Mouse (Mus musculus) midbrain, embryonic 10.5 days (tissue): Measurements from ENCODE around the gene Alg14. TPM values are rescaled to one million over a fixed set of nuclear protein-coding genes. Genes with fewer than 3 reads are reported as not detected.

ENCODE experiments used
- DNase-seq: peaks from one replicate; pipeline ENCODE4 v3.0.0-alpha.2; 2017; ENCODE audit warnings: low spot score
- H3K27ac ChIP-seq: fragments of 300-500 bp; sonication (generic); replicated peaks from 2 replicates; pipeline ENCODE4 v1.5.1; 2016; ENCODE audit warnings: mild to moderate bottlenecking
- H3K27me3 ChIP-seq: fragments of 300-500 bp; sonication (generic); 2 replicates; pipeline ENCODE4 v1.6.1; 2016; ENCODE audit warnings: low read depth, mild to moderate bottlenecking; ENCODE audit not compliant: poor library complexity, severe bottlenecking
- H3K36me3 ChIP-seq: fragments of 300-500 bp; sonication (generic); 2 replicates; pipeline ENCODE4 v1.6.1; 2016; ENCODE audit warnings: mild to moderate bottlenecking, moderate library complexity
- H3K4me1 ChIP-seq: fragments of 300-500 bp; sonication (generic); 2 replicates; pipeline ENCODE4 v1.6.1; 2016
- H3K4me3 ChIP-seq: fragments of 300-500 bp; sonication (generic); 2 replicates; pipeline ENCODE4 v1.5.1; 2016; ENCODE audit warnings: mild to moderate bottlenecking, moderate library complexity
- H3K9me3 ChIP-seq: fragments of 300-500 bp; sonication (generic); replicated peaks from 2 replicates; pipeline ENCODE4 v1.6.1; 2016; ENCODE audit warnings: mild to moderate bottlenecking
- WGBS: fragments of 180-500 bp; shearing (Covaris S2); methylation state at CpG from one replicate; pipeline ENCODE4 v1.1.7; 2016; 5-methylcytosine and 5-hydroxymethylcytosine counted together
- polyA plus RNA-seq: library from polyadenylated mRNA; unstranded; fragments of >200 nt; fragmentation: Nextera tagmentation; extraction: Ambion mirVana; gene quantifications from 2 replicates; pipeline ENCODE4 v1.2.1, GENCODE M21; 2016

Alg14 gene
- polyA plus RNA-seq, 1 experiment from 2014 or later, result 37.3 TPM

- DNase-seq, result no peak
- WGBS, result 93% methylated on average over 2 of the region's 2 CpGs
- Histone ChIP-seq H3K27ac (no peak overlapping the region), H3K27me3 (no peaks in the 10 kb centered on the region), H3K4me1 (peaks cover 6% of the 10 kb centered on the region), H3K9me3 (no peaks in the 10 kb centered on the region), H3K36me3 (no peaks in the 10 kb centered on the region), H3K4me3 (no peak overlapping the region)
Measured at GRCm38 (mm10) chr3:121287151-121287550, 4.4 kb upstream of the Alg14 start.

GRCm38 (mm10) chr3:121290681-121291080 is 892 bp upstream of the Alg14 start:
- H3K9me3 ChIP-seq, result no peaks in the 10 kb centered on the region
- no peak for DNase-seq
- H3K36me3 ChIP-seq, result no peaks in the 10 kb centered on the region
- H3K4me1 ChIP-seq, result peaks cover 11% of the 10 kb centered on the region
- peak overlapping the region; percentile 63 for H3K4me3 ChIP-seq
- peak overlapping the region; percentile 92 for H3K27ac ChIP-seq
- WGBS, result 82% methylated on average over 8 of the region's 8 CpGs
- H3K27me3 ChIP-seq, result no peaks in the 10 kb centered on the region

- Histone ChIP-seq H3K4me1 (peaks cover 11% of the 10 kb centered on the region), H3K9me3 (no peaks in the 10 kb centered on the region), H3K36me3 (no peaks in the 10 kb centered on the region), H3K4me3 (peak overlapping the region; percentile 63), H3K27me3 (no peaks in the 10 kb centered on the region), H3K27ac (peak overlapping the region; percentile 92)
- WGBS, result 6% methylated on average over 7 of the region's 7 CpGs
- no peak for DNase-seq
Measured at GRCm38 (mm10) chr3:121291225-121291559, 381 bp upstream of the Alg14 start.

GRCm38 (mm10) chr3:121294200-121294599 is 2.6 kb downstream of the Alg14 start:
- DNase-seq, result no peak
- Histone ChIP-seq H3K27ac (no peak overlapping the region), H3K9me3 (no peaks in the 10 kb centered on the region), H3K4me1 (peaks cover 11% of the 10 kb centered on the region), H3K4me3 (no peak overlapping the region), H3K36me3 (peaks cover 2% of the 10 kb centered on the region; the same call in 1 of the 2 replicates), H3K27me3 (no peaks in the 10 kb centered on the region)
- WGBS, result 80% methylated on average over 2 of the region's 2 CpGs

GRCm38 (mm10) chr3:121306641-121307040 is 15.1 kb downstream of the Alg14 start:
- no peak overlapping the region for H3K27ac ChIP-seq
- H3K4me1 ChIP-seq, result no peaks in the 10 kb centered on the region
- peaks cover 6% of the 10 kb centered on the region for H3K36me3 ChIP-seq
- no peaks in the 10 kb centered on the region for H3K27me3 ChIP-seq
- DNase-seq, result no peak
- WGBS, result 95% methylated on average over 7 of the region's 7 CpGs
- no peak overlapping the region for H3K4me3 ChIP-seq
- no peaks in the 10 kb centered on the region for H3K9me3 ChIP-seq

GRCm38 (mm10) chr3:121307532-121308234 is 16.1 kb downstream of the Alg14 start:
- Histone ChIP-seq H3K4me1 (no peaks in the 10 kb centered on the region), H3K9me3 (no peaks in the 10 kb centered on the region), H3K27ac (no peak overlapping the region), H3K36me3 (peaks cover under 1% of the 10 kb centered on the region; the same call in 1 of the 2 replicates), H3K27me3 (no peaks in the 10 kb centered on the region), H3K4me3 (no peak overlapping the region)
- peak; percentile 82 for DNase-seq
- WGBS, result 76% methylated on average over 7 of the region's 7 CpGs

GRCm38 (mm10) chr3:121308935-121309334 is 17.4 kb downstream of the Alg14 start:
- Histone ChIP-seq H3K27me3 (no peaks in the 10 kb centered on the region), H3K9me3 (no peaks in the 10 kb centered on the region), H3K4me1 (peaks cover 9% of the 10 kb centered on the region), H3K4me3 (no peak overlapping the region), H3K27ac (no peak overlapping the region), H3K36me3 (no peaks in the 10 kb centered on the region)
- 84% methylated on average over 5 of the region's 5 CpGs for WGBS
- no peak for DNase-seq

GRCm38 (mm10) chr3:121309429-121309828 is 17.9 kb downstream of the Alg14 start:
- no peaks in the 10 kb centered on the region for H3K36me3 ChIP-seq
- no peaks in the 10 kb centered on the region for H3K27me3 ChIP-seq
- WGBS, result 84% methylated on average over 4 of the region's 4 CpGs
- H3K9me3 ChIP-seq, result no peaks in the 10 kb centered on the region
- DNase-seq, result no peak
- H3K4me3 ChIP-seq, result no peak overlapping the region
- no peak overlapping the region for H3K27ac ChIP-seq
- H3K4me1 ChIP-seq, result peaks cover 9% of the 10 kb centered on the region

GRCm38 (mm10) chr3:121309896-121310714 is 18.5 kb downstream of the Alg14 start:
- Histone ChIP-seq H3K4me1 (peaks cover 9% of the 10 kb centered on the region), H3K27me3 (no peaks in the 10 kb centered on the region), H3K27ac (no peak overlapping the region), H3K36me3 (peaks cover 3% of the 10 kb centered on the region; the same call in 1 of the 2 replicates), H3K9me3 (no peaks in the 10 kb centered on the region), H3K4me3 (no peak overlapping the region)
- WGBS, result 90% methylated on average over 16 of the region's 16 CpGs
- peak; percentile 8 for DNase-seq

- 85% methylated on average over 6 of the region's 6 CpGs for WGBS
- Histone ChIP-seq H3K27me3 (no peaks in the 10 kb centered on the region), H3K27ac (0 out of 2 replicates have a peak overlapping the region, but pooled peaks have one; percentile 13)
Measured at GRCm38 (mm10) chr3:121312426-121312825, 20.9 kb downstream of the Alg14 start.

GRCm38 (mm10) chr3:121312979-121313378 is 21.4 kb downstream of the Alg14 start:
- Histone ChIP-seq H3K4me3 (no peak overlapping the region), H3K27ac (no peak overlapping the region), H3K9me3 (no peaks in the 10 kb centered on the region; the same call in 1 of the 2 replicates), H3K4me1 (peaks cover 9% of the 10 kb centered on the region), H3K36me3 (peaks cover 21% of the 10 kb centered on the region), H3K27me3 (no peaks in the 10 kb centered on the region)
- no peak for DNase-seq
- WGBS, result 66% methylated on average over 9 of the region's 9 CpGs

More at GRCm38 (mm10) chr3:121312426-121312825, 20.9 kb downstream of the Alg14 start:
- no peaks in the 10 kb centered on the region; the same call in 1 of the 2 replicates for H3K9me3 ChIP-seq
- no peak overlapping the region for H3K4me3 ChIP-seq
- H3K36me3 ChIP-seq, result peaks cover 21% of the 10 kb centered on the region
- H3K4me1 ChIP-seq, result peaks cover 9% of the 10 kb centered on the region
- DNase-seq, result no peak

- Histone ChIP-seq H3K27ac (no peak overlapping the region), H3K36me3 (peaks cover 21% of the 10 kb centered on the region), H3K27me3 (no peaks in the 10 kb centered on the region), H3K4me3 (no peak overlapping the region), H3K4me1 (peaks cover 9% of the 10 kb centered on the region), H3K9me3 (no peaks in the 10 kb centered on the region; the same call in 1 of the 2 replicates)
- WGBS, result 89% methylated on average over 6 of the region's 6 CpGs
- DNase-seq, result no peak
Measured at GRCm38 (mm10) chr3:121314149-121314548, 22.6 kb downstream of the Alg14 start.

- DNase-seq, result no peak
- no peak overlapping the region for H3K4me3 ChIP-seq
- H3K4me1 ChIP-seq, result peaks cover 9% of the 10 kb centered on the region
- WGBS, result 95% methylated on average over 7 of the region's 7 CpGs
- H3K27me3 ChIP-seq, result no peaks in the 10 kb centered on the region
- no peak overlapping the region for H3K27ac ChIP-seq
- H3K36me3 ChIP-seq, result peaks cover 21% of the 10 kb centered on the region
- H3K9me3 ChIP-seq, result no peaks in the 10 kb centered on the region; the same call in 1 of the 2 replicates
Measured at GRCm38 (mm10) chr3:121315498-121315897, 23.9 kb downstream of the Alg14 start.
